Mouse (Mus musculus) retina, adult 2 months (tissue): ENCODE measurements around the gene Card14.

ENCODE experiments used
- DNase-seq: peaks from one replicate; pipeline ENCODE4 v3.0.0-alpha.2; 2012; ENCODE audit warnings: low read depth, low spot score

Gene Card14

GRCm38 (mm10) chr11:119300986-119301385, 6.6 kb upstream of the Card14 start:
- DNase-seq, result no peak

- no peak for DNase-seq
These were observed 2.5 kb upstream of the Card14 start for GRCm38 (mm10) chr11:119304904-119305712.

GRCm38 (mm10) chr11:119306762-119307657, 558 bp upstream of the Card14 start:
- no peak for DNase-seq

GRCm38 (mm10) chr11:119307916-119308315, 348 bp downstream of the Card14 start:
- DNase-seq, result no peak

- DNase-seq, result no peak
These were observed 3.1 kb downstream of the Card14 start for GRCm38 (mm10) chr11:119310621-119311020.

- no peak for DNase-seq
These were observed 6.8 kb downstream of the Card14 start for GRCm38 (mm10) chr11:119314252-119314936.

GRCm38 (mm10) chr11:119316720-119317119, 9.2 kb downstream of the Card14 start:
- no peak for DNase-seq

- DNase-seq, result no peak
These were observed 15.0 kb downstream of the Card14 start for GRCm38 (mm10) chr11:119322521-119322920.

GRCm38 (mm10) chr11:119325068-119325467, 17.5 kb downstream of the Card14 start:
- DNase-seq, result no peak

GRCm38 (mm10) chr11:119330592-119330991, 23.0 kb downstream of the Card14 start:
- DNase-seq, result no peak

- no peak for DNase-seq
These were observed 24.4 kb downstream of the Card14 start for GRCm38 (mm10) chr11:119331970-119332369.

GRCm38 (mm10) chr11:119338271-119339059, 30.9 kb downstream of the Card14 start:
- no peak for DNase-seq

- DNase-seq, result no peak
These were observed 31.6 kb downstream of the Card14 start for GRCm38 (mm10) chr11:119339179-119339578.

- DNase-seq, result peak; percentile 65
These were observed 32.1 kb downstream of the Card14 start for GRCm38 (mm10) chr11:119339637-119340036.

GRCm38 (mm10) chr11:119344178-119344577, 36.6 kb downstream of the Card14 start:
- no peak for DNase-seq

- DNase-seq, result no peak
These were observed 37.3 kb downstream of the Card14 start for GRCm38 (mm10) chr11:119344865-119345264.

- DNase-seq, result no peak
These were observed 39.6 kb downstream of the Card14 start for GRCm38 (mm10) chr11:119347125-119347524.

- DNase-seq, result no peak
These were observed 44.5 kb downstream of the Card14 start for GRCm38 (mm10) chr11:119352113-119352512.

GRCm38 (mm10) chr11:119353946-119354345, 46.4 kb downstream of the Card14 start:
- no peak for DNase-seq

- no peak for DNase-seq
These were observed 47.4 kb downstream of the Card14 start for GRCm38 (mm10) chr11:119354798-119355442.
